Mouse (Mus musculus): Measurements from ENCODE around the gene Rplp0. TPM values are rescaled to one million over a fixed set of nuclear protein-coding genes. Genes with fewer than 3 reads are reported as not detected.

Rplp0 gene
- polyA plus RNA-seq, 1 experiment from 2014 or later = 520 TPM

- H3K79me2 ChIP-seq (ENCODE audit: inconsistent target) = peaks cover 99% of the 10 kb centered on the region
- 6% methylated on average over 20 of the region's 21 CpGs for WGBS (ENCODE audit: missing documents)
- peak overlapping the region; percentile 17; the same call in 1 of the 2 replicates for H3K4me3 ChIP-seq (ENCODE audit: inconsistent target)
- H3K36me3 ChIP-seq (ENCODE audit: inconsistent target) = 0 out of 2 replicates have a peak, but pooled peaks cover 5% of the 10 kb centered on the region
- peak overlapping the region; percentile 76 for H3K27ac ChIP-seq
Observed at GRCm38 (mm10) chr5:115521553-115522461, 37.5 kb upstream of the Rplp0 start.

- WGBS (ENCODE audit: missing documents) = 100% methylated on average over 3 of the region's 4 CpGs
- no peak overlapping the region for H3K4me3 ChIP-seq (ENCODE audit: inconsistent target)
- 0 out of 2 replicates have a peak, but pooled peaks cover 5% of the 10 kb centered on the region for H3K36me3 ChIP-seq (ENCODE audit: inconsistent target)
- H3K79me2 ChIP-seq (ENCODE audit: inconsistent target) = peaks cover 99% of the 10 kb centered on the region
- peak overlapping the region; percentile 76 for H3K27ac ChIP-seq
Observed at GRCm38 (mm10) chr5:115522531-115522930, 36.7 kb upstream of the Rplp0 start.

GRCm38 (mm10) chr5:115522981-115523499 is 36.2 kb upstream of the Rplp0 start:
- WGBS (ENCODE audit: missing documents) = 92% methylated on average over 13 of the region's 15 CpGs
- H3K27ac ChIP-seq = no peak overlapping the region
- no peak overlapping the region for H3K4me3 ChIP-seq (ENCODE audit: inconsistent target)
- H3K36me3 ChIP-seq (ENCODE audit: inconsistent target) = 0 out of 2 replicates have a peak, but pooled peaks cover 5% of the 10 kb centered on the region
- H3K79me2 ChIP-seq (ENCODE audit: inconsistent target) = peaks cover 99% of the 10 kb centered on the region

- Histone ChIP-seq H3K79me2 (ENCODE audit: inconsistent target) (peaks cover 99% of the 10 kb centered on the region), H3K36me3 (ENCODE audit: inconsistent target) (0 out of 2 replicates have a peak, but pooled peaks cover 5% of the 10 kb centered on the region), H3K27ac (no peak overlapping the region), H3K4me3 (ENCODE audit: inconsistent target) (no peak overlapping the region)
- 61% methylated on average over 14 of the region's 15 CpGs for WGBS (ENCODE audit: missing documents)
Observed at GRCm38 (mm10) chr5:115523971-115524370, 35.3 kb upstream of the Rplp0 start.

- Histone ChIP-seq H3K27ac (no peak overlapping the region), H3K36me3 (ENCODE audit: inconsistent target) (0 out of 2 replicates have a peak, but pooled peaks cover 5% of the 10 kb centered on the region), H3K4me3 (ENCODE audit: inconsistent target) (no peak overlapping the region), H3K79me2 (ENCODE audit: inconsistent target) (peaks cover 99% of the 10 kb centered on the region)
- 71% methylated on average over 12 of the region's 12 CpGs for WGBS (ENCODE audit: missing documents)
Observed at GRCm38 (mm10) chr5:115524471-115524870, 34.8 kb upstream of the Rplp0 start.

GRCm38 (mm10) chr5:115525416-115525815 is 33.9 kb upstream of the Rplp0 start:
- no peak overlapping the region for H3K4me3 ChIP-seq (ENCODE audit: inconsistent target)
- H3K79me2 ChIP-seq (ENCODE audit: inconsistent target) = peaks cover 99% of the 10 kb centered on the region
- H3K27ac ChIP-seq = no peak overlapping the region
- 92% methylated on average over 4 of the region's 4 CpGs for WGBS (ENCODE audit: missing documents)
- H3K36me3 ChIP-seq (ENCODE audit: inconsistent target) = 0 out of 2 replicates have a peak, but pooled peaks cover 5% of the 10 kb centered on the region

GRCm38 (mm10) chr5:115525943-115526342 is 33.3 kb upstream of the Rplp0 start:
- WGBS (ENCODE audit: missing documents) = 94% methylated on average over 9 of the region's 9 CpGs
- peaks cover 99% of the 10 kb centered on the region for H3K79me2 ChIP-seq (ENCODE audit: inconsistent target)
- 0 out of 2 replicates have a peak, but pooled peaks cover 5% of the 10 kb centered on the region for H3K36me3 ChIP-seq (ENCODE audit: inconsistent target)
- H3K4me3 ChIP-seq (ENCODE audit: inconsistent target) = no peak overlapping the region
- no peak overlapping the region for H3K27ac ChIP-seq

GRCm38 (mm10) chr5:115526456-115527202 is 32.6 kb upstream of the Rplp0 start:
- Histone ChIP-seq H3K27ac (no peak overlapping the region), H3K4me3 (ENCODE audit: inconsistent target) (no peak overlapping the region), H3K79me2 (ENCODE audit: inconsistent target) (peaks cover 99% of the 10 kb centered on the region), H3K36me3 (ENCODE audit: inconsistent target) (0 out of 2 replicates have a peak, but pooled peaks cover 5% of the 10 kb centered on the region)
- 94% methylated on average over 16 of the region's 17 CpGs for WGBS (ENCODE audit: missing documents)

- H3K79me2 ChIP-seq (ENCODE audit: inconsistent target) = peaks cover 100% of the 10 kb centered on the region
- H3K27ac ChIP-seq = no peak overlapping the region
- WGBS (ENCODE audit: missing documents) = 73% methylated on average over 5 of the region's 5 CpGs
- 0 out of 2 replicates have a peak, but pooled peaks cover 5% of the 10 kb centered on the region for H3K36me3 ChIP-seq (ENCODE audit: inconsistent target)
- no peak overlapping the region for H3K4me3 ChIP-seq (ENCODE audit: inconsistent target)
Observed at GRCm38 (mm10) chr5:115528128-115528527, 31.1 kb upstream of the Rplp0 start.

GRCm38 (mm10) chr5:115529364-115529741 is 29.9 kb upstream of the Rplp0 start:
- 68% methylated on average over 8 of the region's 8 CpGs for WGBS (ENCODE audit: missing documents)
- H3K79me2 ChIP-seq (ENCODE audit: inconsistent target) = peaks cover 100% of the 10 kb centered on the region
- H3K4me3 ChIP-seq (ENCODE audit: inconsistent target) = no peak overlapping the region
- H3K27ac ChIP-seq = peak overlapping the region; percentile 90
- H3K36me3 ChIP-seq (ENCODE audit: inconsistent target) = 0 out of 2 replicates have a peak, but pooled peaks cover 4% of the 10 kb centered on the region

GRCm38 (mm10) chr5:115529742-115530446 is 29.4 kb upstream of the Rplp0 start:
- Histone ChIP-seq H3K79me2 (ENCODE audit: inconsistent target) (peaks cover 100% of the 10 kb centered on the region), H3K27ac (peak overlapping the region; percentile 90), H3K4me3 (ENCODE audit: inconsistent target) (no peak overlapping the region), H3K36me3 (ENCODE audit: inconsistent target) (no peaks in the 10 kb centered on the region)
- 8% methylated on average over 7 of the region's 7 CpGs for WGBS (ENCODE audit: missing documents)

- Histone ChIP-seq H3K4me3 (ENCODE audit: inconsistent target) (no peak overlapping the region), H3K36me3 (ENCODE audit: inconsistent target) (no peaks in the 10 kb centered on the region), H3K27ac (peak overlapping the region; percentile 90), H3K79me2 (ENCODE audit: inconsistent target) (peaks cover 99% of the 10 kb centered on the region)
- WGBS (ENCODE audit: missing documents) = 7% methylated on average over 8 of the region's 8 CpGs
Observed at GRCm38 (mm10) chr5:115530447-115530809, 28.8 kb upstream of the Rplp0 start.

GRCm38 (mm10) chr5:115531671-115532270 is 27.5 kb upstream of the Rplp0 start:
- Histone ChIP-seq H3K79me2 (ENCODE audit: inconsistent target) (peaks cover 99% of the 10 kb centered on the region), H3K36me3 (ENCODE audit: inconsistent target) (no peaks in the 10 kb centered on the region), H3K27ac (no peak overlapping the region), H3K4me3 (ENCODE audit: inconsistent target) (no peak overlapping the region)
- 77% methylated on average over 18 of the region's 18 CpGs for WGBS (ENCODE audit: missing documents)

Measured in macrophage (primary cell).